Mouse (Mus musculus) cerebellum, postnatal 25 days (tissue): ENCODE measurements at regions not wholly inside any gene's neighbourhood (a gene's known extent, or its start where the extent isn't known, plus 50 kb on each side); places are given as distances from the start of the nearest gene placed in this dataset.
A peak's percentile ranks its signal among the peaks of the same experiment; 100 is the strongest.
"Not testable (repeated sequence)": the region's sequence is repeated elsewhere in the genome, so short reads cannot be mapped to it uniquely, and the experiment has no call there.

Experiments used
- DNase-seq, 2 experiments: peaks; one replicate each; pipeline ENCODE4 v3.0.0; 2021; ENCODE audit warnings: mixed read lengths in 2 of 2

DNA sequence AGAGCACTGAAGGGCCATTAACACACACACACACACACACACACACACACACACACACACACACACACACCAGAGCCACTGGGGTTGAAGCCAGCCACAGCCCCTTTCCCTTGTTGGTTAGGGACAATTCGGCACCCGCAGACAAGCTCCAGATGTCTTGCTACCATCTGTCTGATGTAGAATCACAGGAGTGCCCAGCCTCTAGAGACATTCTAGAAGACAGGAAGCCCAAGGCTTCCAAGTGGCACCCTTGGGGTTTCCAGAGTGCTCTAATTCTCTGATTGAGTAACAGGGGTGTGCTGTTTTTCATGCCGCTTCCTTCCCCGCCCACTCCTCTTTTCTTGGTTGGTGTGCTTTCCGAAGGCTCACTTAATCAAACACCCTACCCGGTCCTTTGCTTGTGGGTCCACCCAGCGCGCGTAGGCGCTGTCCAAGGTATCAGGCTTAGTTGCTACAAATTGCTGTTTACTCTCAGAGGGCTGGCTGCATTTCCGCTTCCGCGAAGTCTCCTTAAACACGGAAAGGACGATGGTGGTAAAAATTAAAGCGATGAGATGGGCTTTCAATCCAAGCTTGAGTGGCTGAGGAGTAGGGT lies 59.5 kb upstream of the Zbtb18 start:
- DNase-seq: no peak

DNA sequence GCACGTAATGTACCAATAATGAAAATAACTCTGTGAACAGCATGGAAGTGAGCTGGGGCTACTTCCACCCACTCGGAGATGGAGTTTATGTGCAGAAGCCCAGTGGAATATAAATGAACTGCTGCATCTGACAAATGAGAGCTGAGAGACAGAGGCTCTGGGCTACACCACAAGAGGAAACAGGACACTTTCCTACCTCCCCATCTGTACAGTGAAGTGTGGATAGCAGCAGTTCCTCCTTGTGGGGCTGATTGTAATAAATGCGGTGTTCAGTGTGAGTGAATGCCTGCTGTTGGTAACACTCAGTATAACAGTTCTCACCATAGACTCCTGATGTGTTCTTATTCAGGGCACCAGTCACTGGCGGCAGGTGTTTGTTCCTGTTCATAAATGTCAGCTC lies 60.0 kb upstream of the Zbtb18 start:
- no peak for DNase-seq

GRCm38 (mm10) chr1:177378112-177378511 lies 64.0 kb upstream of the Zbtb18 start:
- no peak for DNase-seq

- no peak for DNase-seq
These were observed 68.8 kb upstream of the Zbtb18 start for GRCm38 (mm10) chr1:177373226-177373825.

GRCm38 (mm10) chr1:177372066-177372465 lies 70.1 kb upstream of the Zbtb18 start:
- DNase-seq: no peak

- no peak for DNase-seq
These were observed 74.1 kb upstream of the Zbtb18 start for GRCm38 (mm10) chr1:177367864-177368610.

GRCm38 (mm10) chr1:177366914-177367313 lies 75.2 kb upstream of the Zbtb18 start:
- DNase-seq: no peak

DNA sequence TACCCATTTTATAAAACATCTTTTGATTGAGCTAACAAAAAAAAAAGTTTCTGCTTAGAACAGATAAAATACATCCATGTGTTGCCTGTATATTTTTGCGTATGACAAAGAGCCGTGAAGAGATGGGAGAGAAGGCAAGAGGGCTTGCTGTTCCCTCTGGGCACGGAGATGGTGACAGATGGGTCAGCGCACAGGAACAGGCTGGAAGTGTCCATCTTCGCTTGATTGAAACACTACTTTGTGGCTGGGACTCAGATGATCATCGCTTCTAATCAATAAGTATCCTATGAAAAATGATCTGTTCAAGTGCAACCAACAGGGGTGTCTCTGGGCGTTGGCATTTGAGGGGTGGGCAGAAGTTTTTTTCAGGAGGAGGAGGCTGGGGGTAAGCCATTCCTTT lies 75.7 kb upstream of the Zbtb18 start:
- peak; percentile 52 to 69 for DNase-seq

DNA sequence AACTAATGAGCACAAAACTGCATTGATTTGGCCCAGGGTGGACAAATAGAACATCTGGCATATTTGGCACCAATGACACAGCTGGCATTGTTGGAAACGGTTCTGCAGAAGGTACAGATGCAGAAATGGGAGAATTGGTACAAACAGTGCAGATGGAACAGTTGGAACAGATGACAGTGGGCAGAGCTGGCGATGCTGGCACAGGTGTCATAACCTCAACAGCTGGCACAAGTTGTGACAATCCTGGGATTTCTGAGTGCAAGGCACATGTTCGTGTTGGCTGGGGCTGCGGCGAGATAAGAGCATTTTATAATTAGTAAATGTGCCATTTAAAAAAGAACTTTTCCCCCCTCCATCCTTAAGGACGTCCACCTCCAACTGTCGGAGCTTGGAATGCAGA lies 77.8 kb upstream of the Zbtb18 start:
- DNase-seq: no peak

GRCm38 (mm10) chr1:177362398-177362797 lies 79.8 kb upstream of the Zbtb18 start:
- no peak for DNase-seq

DNA sequence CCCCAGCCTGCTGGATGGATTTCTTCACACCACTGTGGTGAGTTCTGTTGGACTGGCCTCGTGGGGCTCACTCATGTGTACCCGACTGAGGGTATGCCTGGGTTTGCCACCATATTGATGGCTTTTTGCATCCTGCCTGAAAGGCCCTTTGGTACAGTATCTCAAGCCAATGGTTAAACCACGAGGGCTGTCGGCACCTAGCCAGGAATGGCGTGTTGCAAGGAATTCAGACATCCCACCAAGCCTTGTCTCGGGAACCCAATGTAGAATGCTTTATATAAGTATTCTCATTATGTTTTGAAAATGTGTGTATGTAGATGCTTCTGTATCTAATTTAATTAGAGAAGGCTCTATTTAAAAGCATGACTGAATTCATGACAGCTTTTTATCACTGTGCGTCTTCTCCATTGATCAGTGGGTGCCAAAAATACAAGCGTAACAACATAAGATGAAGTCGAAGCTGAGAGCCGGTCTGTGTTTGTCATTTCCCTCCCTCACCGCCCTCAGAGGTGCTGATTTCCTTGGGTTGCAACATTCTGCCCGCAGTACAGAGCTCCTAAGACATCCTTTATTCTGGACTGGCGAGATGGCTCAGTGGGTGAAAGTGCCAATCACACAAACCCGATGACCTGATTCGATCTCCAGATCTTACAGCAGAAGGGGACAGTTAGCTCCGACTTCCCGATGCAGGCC lies 90.5 kb upstream of the Akt3 start:
- DNase-seq: no peak

DNA sequence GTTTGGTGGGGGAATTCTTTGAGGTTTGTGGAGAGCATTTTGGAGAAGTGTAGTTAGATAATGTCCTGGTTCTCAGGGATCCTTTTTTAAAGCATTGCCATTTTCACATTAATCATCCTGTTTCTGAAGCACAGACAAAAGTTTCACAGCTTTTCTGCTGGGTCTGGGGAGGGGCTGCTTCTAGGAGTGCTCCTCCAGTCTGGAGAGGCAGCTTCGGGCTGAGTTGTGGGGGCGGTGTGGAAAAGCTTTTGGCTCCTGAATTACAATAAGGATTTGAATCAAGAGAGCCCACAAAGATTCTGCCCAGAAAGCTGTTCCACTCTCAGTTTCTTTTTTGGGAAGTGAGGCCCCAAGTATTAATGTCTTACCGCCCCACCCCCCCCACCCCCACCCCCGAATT lies 89.2 kb upstream of the Akt3 start:
- no peak for DNase-seq

DNA sequence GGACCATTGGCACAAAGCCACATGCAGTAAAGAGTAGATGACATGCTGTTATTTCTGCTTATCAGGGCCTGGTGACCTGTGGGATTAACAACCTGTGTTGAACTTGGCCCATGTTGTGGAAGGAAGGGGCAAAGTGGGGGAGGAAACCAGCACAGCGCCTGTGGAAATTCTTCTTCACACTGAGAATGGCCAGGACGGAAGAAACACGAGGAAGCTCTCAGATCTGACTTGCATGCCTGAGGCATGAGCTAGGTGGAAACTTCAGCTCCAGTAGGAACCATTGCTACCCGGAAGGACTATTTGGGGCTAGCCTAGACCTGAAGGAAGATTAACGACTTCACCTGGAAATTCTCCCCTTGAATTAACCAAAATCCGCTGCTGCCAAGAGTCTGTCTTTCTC lies 88.5 kb upstream of the Akt3 start:
- no peak for DNase-seq

- DNase-seq: no peak
These were observed 87.5 kb upstream of the Akt3 start for GRCm38 (mm10) chr1:177345540-177345939.

- DNase-seq: no peak
These were observed 85.9 kb upstream of the Akt3 start for GRCm38 (mm10) chr1:177343949-177344348.

DNA sequence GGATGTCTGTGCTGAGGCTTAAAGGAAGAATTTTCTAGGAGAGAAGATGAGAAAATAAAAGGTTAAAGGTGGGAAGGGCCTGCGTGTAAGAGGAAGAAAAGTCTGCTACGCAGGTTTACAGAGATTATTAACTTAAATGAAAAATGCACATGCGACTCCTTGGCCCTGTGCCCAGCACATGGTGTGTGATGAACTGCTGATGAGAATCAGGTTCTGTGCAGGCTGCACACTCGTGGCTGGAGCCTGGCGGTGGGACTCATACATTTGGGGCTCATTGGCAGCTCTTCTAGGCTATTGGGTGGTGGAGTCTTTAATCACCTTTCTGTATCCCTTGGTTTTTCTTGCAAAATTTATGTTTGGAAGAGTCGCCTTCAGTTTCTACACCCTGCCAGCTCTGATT lies 85.1 kb upstream of the Akt3 start:
- DNase-seq: peak in 1 of 2 experiments; percentile 46

DNA sequence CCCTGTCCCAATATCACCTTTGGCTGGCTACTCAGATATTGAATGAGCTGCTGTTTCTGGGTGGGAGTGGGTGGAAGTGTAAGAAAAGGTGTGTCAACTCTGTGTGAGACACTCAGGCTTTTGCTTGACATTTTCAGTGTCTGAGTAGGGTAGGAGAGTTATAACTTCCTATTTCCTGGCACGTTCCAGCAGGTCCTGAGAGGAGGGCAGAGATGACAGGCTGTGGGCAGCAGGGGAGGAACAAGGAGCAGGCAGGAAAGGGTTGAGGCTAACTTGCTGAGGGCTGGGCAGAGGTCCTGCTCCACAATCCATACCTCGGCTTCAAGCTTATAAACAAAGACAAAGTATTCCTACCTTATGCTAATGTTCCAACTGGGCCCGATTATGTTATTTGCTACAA lies 82.2 kb upstream of the Akt3 start:
- no peak for DNase-seq

DNA sequence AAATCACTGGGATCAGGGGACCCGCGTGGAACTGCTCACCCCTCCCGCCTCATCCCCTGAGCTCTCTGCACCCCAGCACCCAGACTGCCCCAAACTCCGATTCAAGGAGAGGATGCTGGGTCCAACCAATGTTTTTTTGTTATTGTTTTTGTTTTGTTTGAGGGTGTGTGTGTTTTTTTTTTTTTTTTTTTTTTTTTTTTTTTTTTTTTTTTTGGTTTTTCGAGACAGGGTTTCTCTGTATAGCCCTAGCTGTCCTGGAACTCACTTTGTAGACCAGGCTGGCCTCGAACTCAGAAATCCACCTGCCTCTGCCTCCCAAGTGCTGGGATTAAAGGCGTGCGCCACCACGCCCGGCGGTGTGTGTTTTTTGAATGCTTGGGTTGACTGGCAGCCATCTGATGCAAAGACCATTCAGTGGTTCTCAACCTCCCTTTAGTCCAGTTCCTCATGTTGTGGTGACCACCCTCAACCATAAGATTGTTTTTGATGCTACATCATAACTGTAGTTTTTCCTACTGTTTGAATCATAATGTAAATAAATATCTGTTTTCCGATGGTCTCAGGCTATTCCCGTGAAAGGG lies 81.3 kb upstream of the Akt3 start:
- not testable (repeated sequence) for DNase-seq

GRCm38 (mm10) chr1:177338466-177339206 lies 80.6 kb upstream of the Akt3 start:
- peak; percentile 73 for DNase-seq

- no peak for DNase-seq
These were observed 79.8 kb upstream of the Akt3 start for GRCm38 (mm10) chr1:177337756-177338155.

DNA sequence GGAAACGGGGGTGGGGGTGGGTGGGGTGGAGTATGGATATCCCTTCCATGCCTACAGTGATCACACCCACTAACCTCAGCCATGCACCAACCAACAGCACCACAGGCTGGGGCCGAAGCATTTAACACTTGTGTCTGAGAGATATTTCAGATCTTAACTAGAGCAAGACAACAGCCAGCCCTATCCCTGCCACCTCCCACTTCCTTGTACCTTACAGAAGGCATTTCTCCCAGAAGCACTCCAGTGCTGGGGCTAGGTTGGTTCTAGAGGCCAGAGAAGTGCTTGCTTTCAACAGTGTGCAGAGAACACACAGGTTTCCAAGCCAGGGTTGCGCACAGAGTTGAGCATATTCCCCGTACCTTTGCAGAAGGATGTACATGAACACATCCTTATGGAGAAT lies 79.1 kb upstream of the Akt3 start:
- DNase-seq: no peak

DNA sequence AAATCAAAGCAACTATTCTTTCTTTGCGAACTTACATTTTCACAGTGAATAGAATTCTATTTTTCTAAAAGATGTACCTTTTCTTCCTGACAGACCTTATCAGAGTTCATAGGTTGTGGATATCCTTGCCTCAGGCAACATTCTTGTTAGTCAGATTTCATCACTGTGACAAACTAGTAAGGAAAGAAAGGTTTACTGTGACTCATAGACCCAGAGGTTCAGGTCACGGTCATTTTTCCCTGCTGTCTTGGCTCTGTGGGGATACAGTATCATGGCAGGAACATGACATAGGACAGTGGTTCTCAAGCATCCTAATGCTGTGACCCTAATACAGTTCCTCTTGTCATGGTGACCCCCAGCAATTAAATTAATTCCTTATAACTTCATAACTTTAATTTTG lies 78.4 kb upstream of the Akt3 start:
- DNase-seq: no peak

DNA sequence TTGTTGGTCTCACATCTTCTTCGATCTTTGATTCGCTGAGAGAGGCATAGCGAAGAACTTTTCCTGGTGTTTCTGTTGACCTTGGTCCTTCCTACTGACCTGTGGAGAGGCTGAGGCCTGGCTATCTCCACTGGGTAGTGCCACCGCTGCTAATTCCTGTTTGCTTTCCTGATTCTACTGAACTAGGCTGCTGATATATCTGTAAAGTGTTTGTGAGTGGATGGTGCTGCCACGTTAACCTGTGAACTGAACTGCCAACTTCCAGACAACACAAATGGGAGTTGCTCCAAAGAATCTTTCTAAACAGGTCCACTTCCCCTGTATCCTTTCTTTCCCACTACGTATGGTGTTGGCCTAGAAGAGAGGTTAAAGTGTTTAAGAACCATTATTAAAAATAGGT lies 78.0 kb upstream of the Akt3 start:
- DNase-seq: no peak
